Mouse (Mus musculus): ENCODE data around the gene Kdf1.

The Kdf1 gene

GRCm38 (mm10) chr4:133482479-133482878, 36.3 kb upstream of the Kdf1 start:
- Histone ChIP-seq H3K4me1 (replicated peaks; ENCODE audit: low read depth, low read length) (peaks cover 70% of the 10 kb centered on the region), H3K36me3 (ENCODE audit: insufficient read depth, low read length) (peaks cover 6% of the 10 kb centered on the region), H3K9me3 (ENCODE audit: low read length) (no peaks in the 10 kb centered on the region), H3K4me3 (replicated peaks; ENCODE audit: low read length) (peak overlapping the region; percentile 35; the same call in 1 of the 2 replicates), H3K27me3 (ENCODE audit: insufficient read depth, low read length) (peaks cover 59% of the 10 kb centered on the region)
- no peak for TF ChIP-seq CTCF (conservative IDR thresholded peaks at IDR 0.05; ENCODE audit: low read length)
- TF ChIP-seq NANOG (IDR thresholded peaks at IDR 0.05; ENCODE audit: borderline replicate concordance, low read length), result no peak
- TF ChIP-seq POU5F1 (IDR thresholded peaks at IDR 0.05; ENCODE audit: borderline replicate concordance, low read length), result no peak

- peaks cover 10% of the 10 kb centered on the region for H3K36me3 ChIP-seq (ENCODE audit: insufficient read depth, low read length)
- no peaks in the 10 kb centered on the region for H3K9me3 ChIP-seq (ENCODE audit: low read length)
- peaks cover 89% of the 10 kb centered on the region for H3K4me1 ChIP-seq (replicated peaks; ENCODE audit: low read depth, low read length)
- H3K27me3 ChIP-seq (ENCODE audit: insufficient read depth, low read length), result peaks cover 59% of the 10 kb centered on the region
- TF ChIP-seq CTCF (conservative IDR thresholded peaks at IDR 0.05; ENCODE audit: low read length) (no peak), POU5F1 (IDR thresholded peaks at IDR 0.05; ENCODE audit: borderline replicate concordance, low read length) (no peak), NANOG (IDR thresholded peaks at IDR 0.05; ENCODE audit: borderline replicate concordance, low read length) (no peak)
- peak overlapping the region; percentile 57 for H3K4me3 ChIP-seq (replicated peaks; ENCODE audit: low read length)
Measured at GRCm38 (mm10) chr4:133484266-133485025, 34.3 kb upstream of the Kdf1 start.

- TF ChIP-seq NANOG (IDR thresholded peaks at IDR 0.05; ENCODE audit: borderline replicate concordance, low read length) (peak; percentile 66; the same call in 1 of the 2 replicates), POU5F1 (IDR thresholded peaks at IDR 0.05; ENCODE audit: borderline replicate concordance, low read length) (no peak)
- Histone ChIP-seq H3K9me3 (ENCODE audit: low read length) (no peaks in the 10 kb centered on the region), H3K4me3 (replicated peaks; ENCODE audit: low read length) (peak overlapping the region; percentile 64), H3K4me1 (replicated peaks; ENCODE audit: low read depth, low read length) (peaks cover 89% of the 10 kb centered on the region), H3K36me3 (ENCODE audit: insufficient read depth, low read length) (peaks cover 10% of the 10 kb centered on the region), H3K27me3 (ENCODE audit: insufficient read depth, low read length) (peaks cover 55% of the 10 kb centered on the region)
Measured at GRCm38 (mm10) chr4:133485691-133486425, 32.9 kb upstream of the Kdf1 start.

GRCm38 (mm10) chr4:133486673-133487357, 31.9 kb upstream of the Kdf1 start:
- no peak for TF ChIP-seq CTCF (conservative IDR thresholded peaks at IDR 0.05; ENCODE audit: low read length)
- TF ChIP-seq NANOG (IDR thresholded peaks at IDR 0.05; ENCODE audit: borderline replicate concordance, low read length), result no peak
- TF ChIP-seq POU5F1 (IDR thresholded peaks at IDR 0.05; ENCODE audit: borderline replicate concordance, low read length), result no peak
- Histone ChIP-seq H3K27me3 (ENCODE audit: insufficient read depth, low read length) (peaks cover 46% of the 10 kb centered on the region), H3K4me1 (replicated peaks; ENCODE audit: low read depth, low read length) (peaks cover 89% of the 10 kb centered on the region)

GRCm38 (mm10) chr4:133488619-133489392, 30.0 kb upstream of the Kdf1 start:
- Histone ChIP-seq H3K4me1 (replicated peaks; ENCODE audit: low read depth, low read length) (peaks cover 84% of the 10 kb centered on the region), H3K4me3 (replicated peaks; ENCODE audit: low read length) (no peak overlapping the region), H3K9me3 (ENCODE audit: low read length) (no peaks in the 10 kb centered on the region), H3K36me3 (ENCODE audit: insufficient read depth, low read length) (peaks cover 10% of the 10 kb centered on the region), H3K27me3 (ENCODE audit: insufficient read depth, low read length) (peaks cover 42% of the 10 kb centered on the region)
- no peak for TF ChIP-seq NANOG (IDR thresholded peaks at IDR 0.05; ENCODE audit: borderline replicate concordance, low read length)
- no peak for TF ChIP-seq CTCF (conservative IDR thresholded peaks at IDR 0.05; ENCODE audit: low read length)
- no peak for TF ChIP-seq POU5F1 (IDR thresholded peaks at IDR 0.05; ENCODE audit: borderline replicate concordance, low read length)

More at GRCm38 (mm10) chr4:133486673-133487357, 31.9 kb upstream of the Kdf1 start:
- Histone ChIP-seq H3K36me3 (ENCODE audit: insufficient read depth, low read length) (peaks cover 10% of the 10 kb centered on the region), H3K9me3 (ENCODE audit: low read length) (no peaks in the 10 kb centered on the region), H3K4me3 (replicated peaks; ENCODE audit: low read length) (peak overlapping the region; percentile 64)

GRCm38 (mm10) chr4:133489489-133490245, 29.1 kb upstream of the Kdf1 start:
- Histone ChIP-seq H3K4me1 (replicated peaks; ENCODE audit: low read depth, low read length) (peaks cover 83% of the 10 kb centered on the region), H3K36me3 (ENCODE audit: insufficient read depth, low read length) (peaks cover 10% of the 10 kb centered on the region), H3K9me3 (ENCODE audit: low read length) (no peaks in the 10 kb centered on the region), H3K4me3 (replicated peaks; ENCODE audit: low read length) (no peak overlapping the region), H3K27me3 (ENCODE audit: insufficient read depth, low read length) (peaks cover 48% of the 10 kb centered on the region)
- TF ChIP-seq NANOG (IDR thresholded peaks at IDR 0.05; ENCODE audit: borderline replicate concordance, low read length), result no peak
- 0 out of 2 replicates have a peak, but pooled peaks have one; percentile 2 for TF ChIP-seq CTCF (conservative IDR thresholded peaks at IDR 0.05; ENCODE audit: low read length)

- H3K4me3 ChIP-seq (replicated peaks; ENCODE audit: low read length), result peak overlapping the region; percentile 24; the same call in 1 of the 2 replicates
- no peak for TF ChIP-seq CTCF (conservative IDR thresholded peaks at IDR 0.05; ENCODE audit: low read length)
- peak; percentile 15; the same call in 1 of the 2 replicates for TF ChIP-seq NANOG (IDR thresholded peaks at IDR 0.05; ENCODE audit: borderline replicate concordance, low read length)
Measured at GRCm38 (mm10) chr4:133491800-133492199, 27.0 kb upstream of the Kdf1 start.

More at GRCm38 (mm10) chr4:133491800-133492199, 27.0 kb upstream of the Kdf1 start:
- peaks cover 67% of the 10 kb centered on the region for H3K4me1 ChIP-seq (replicated peaks; ENCODE audit: low read depth, low read length)
- H3K27me3 ChIP-seq (ENCODE audit: insufficient read depth, low read length), result peaks cover 52% of the 10 kb centered on the region
- no peaks in the 10 kb centered on the region for H3K9me3 ChIP-seq (ENCODE audit: low read length)
- H3K36me3 ChIP-seq (ENCODE audit: insufficient read depth, low read length), result peaks cover 9% of the 10 kb centered on the region
